Mouse (Mus musculus) embryonic stem cell, embryonic (primary cell): Measurements from ENCODE around the gene Mindy4.

ENCODE experiments used
- CTCF ChIA-PET, 4 experiments: fragments of 300-600 bp in 2 of 4; fragments of 350-600 bp in 2 of 4; sonication (Branson Sonifier 250); formaldehyde crosslinking; loops; one replicate each; lab custom pipeline; 2022; ENCODE audit warnings: inconsistent platforms in 2 of 4; lab: Charles Lee
- POLR2A ChIA-PET, 4 experiments: fragments of 300-600 bp in 2 of 4; fragments of 350-600 bp in 2 of 4; sonication (Branson Sonifier 250); formaldehyde crosslinking; loops; one replicate each; lab custom pipeline; 2022; ENCODE audit warnings: antibody characterized with exemption in 4 of 4, inconsistent platforms in 1 of 4; lab: Charles Lee

Mindy4 gene

GRCm38 (mm10) chr6:55275786-55276185 lies 72.6 kb downstream of the Mindy4 start:
- ChIA-PET CTCF (interaction anchor here in 1 of 4 experiments (0.6 kb wide), 1 partner anchor 154 kb away, joined by 4 read pairs; no protein-coding TSS in a partner anchor), POLR2A (interaction anchor here in 3 of 4 experiments (0.5 to 1.4 kb wide), 4 partner anchors 13 to 145 kb away, joined by 3 to 8 read pairs (median 6); no protein-coding TSS in a partner anchor)

- CTCF ChIA-PET, result interaction anchor here in 1 of 4 experiments (0.6 kb wide), 1 partner anchor 235 kb away, joined by 3 read pairs; no protein-coding TSS in a partner anchor
- POLR2A ChIA-PET, result interaction anchor here in 2 of 4 experiments (0.6 to 1.4 kb wide), 2 partner anchors 12 to 67 kb away, joined by 3 to 4 read pairs; no protein-coding TSS in a partner anchor
Measured at GRCm38 (mm10) chr6:55276692-55277282, 73.6 kb downstream of the Mindy4 start.

DNA sequence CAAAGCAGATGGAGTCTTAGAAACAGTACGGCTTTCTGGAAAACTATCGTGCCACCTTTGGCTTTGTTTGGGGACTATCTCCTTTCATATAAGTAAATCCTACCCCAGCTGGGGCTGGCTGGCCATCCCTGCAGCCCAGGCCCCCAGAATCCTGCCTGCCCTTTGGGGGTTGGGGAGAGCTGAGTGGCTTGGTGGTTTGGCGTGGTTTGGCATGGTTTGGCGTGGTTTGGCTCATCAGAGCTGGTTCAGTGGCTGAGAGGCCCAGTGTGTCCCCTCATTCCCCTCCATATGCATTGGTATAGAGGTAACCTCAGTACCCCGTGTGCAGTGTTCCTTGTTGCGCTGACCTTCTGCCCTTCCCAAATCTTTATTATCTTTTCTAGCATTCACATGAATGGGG lies 74.9 kb downstream of the Mindy4 start:
- POLR2A ChIA-PET, result interaction anchor here in 1 of 4 experiments (0.6 kb wide), 1 partner anchor 37 kb away, joined by 3 read pairs; no protein-coding TSS in a partner anchor
- CTCF ChIA-PET, result no interaction called here

- CTCF ChIA-PET, result no interaction called here
- POLR2A ChIA-PET, result no interaction called here
Measured at GRCm38 (mm10) chr6:55278520-55278919, 75.3 kb downstream of the Mindy4 start.

DNA sequence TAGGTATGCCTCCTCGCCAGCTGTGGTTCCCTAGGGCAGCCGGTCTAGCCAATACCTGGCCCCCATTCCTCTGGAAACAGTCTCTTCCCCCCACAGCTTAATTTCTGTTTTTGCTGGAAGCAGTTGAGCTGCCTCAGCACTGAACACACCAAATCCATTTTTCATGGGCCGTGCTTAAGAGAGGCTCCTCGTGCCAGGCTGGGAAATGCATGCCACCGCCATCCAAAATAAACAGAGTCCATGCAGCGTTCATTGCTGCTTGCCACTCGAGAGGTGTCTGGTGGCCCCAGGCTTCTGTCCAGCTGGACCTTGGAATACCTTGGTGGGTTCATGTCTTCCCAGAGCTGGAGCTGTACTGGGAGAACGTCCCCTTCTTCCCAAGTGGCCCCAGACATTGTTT lies 77.8 kb downstream of the Mindy4 start:
- CTCF ChIA-PET, result interaction anchor here in 1 of 4 experiments (1.5 kb wide), 1 partner anchor 8 kb away, joined by 3 read pairs; no protein-coding TSS in a partner anchor
- POLR2A ChIA-PET, result no interaction called here

GRCm38 (mm10) chr6:55281687-55282086 lies 78.5 kb downstream of the Mindy4 start:
- ChIA-PET POLR2A (interaction anchor here in 1 of 4 experiments (0.6 kb wide), 1 partner anchor 32 kb away, joined by 4 read pairs; no protein-coding TSS in a partner anchor), CTCF (interaction anchor here in 1 of 4 experiments (1.5 kb wide), 1 partner anchor 8 kb away, joined by 3 read pairs; no protein-coding TSS in a partner anchor)

- POLR2A ChIA-PET, result no interaction called here
- CTCF ChIA-PET, result no interaction called here
Measured at GRCm38 (mm10) chr6:55282348-55282747, 79.2 kb downstream of the Mindy4 start.

DNA sequence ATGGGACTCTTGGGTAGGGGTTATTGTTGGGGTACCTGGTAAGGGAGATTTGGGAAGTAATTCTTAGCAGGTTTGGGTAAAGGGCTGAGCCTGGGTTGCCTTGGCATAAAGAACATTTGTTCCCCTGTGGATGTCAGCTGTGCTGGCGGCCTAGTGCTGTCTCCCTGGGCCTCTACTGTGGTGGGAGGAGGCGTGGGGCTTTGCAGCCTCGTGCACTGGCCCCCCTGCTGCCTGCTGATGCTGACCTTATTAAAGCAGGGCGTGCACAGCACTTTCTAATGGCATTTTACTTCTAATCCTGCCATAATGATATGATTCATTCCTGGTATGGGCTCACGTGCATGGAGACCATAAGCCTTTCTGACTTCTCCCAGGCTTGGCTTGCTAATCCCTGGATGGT lies 82.0 kb downstream of the Mindy4 start:
- ChIA-PET CTCF (interaction anchor here in 1 of 4 experiments (1.1 kb wide), 1 partner anchor 220 kb away, joined by 4 read pairs; no protein-coding TSS in a partner anchor), POLR2A (no interaction called here)

GRCm38 (mm10) chr6:55288007-55288602 lies 84.9 kb downstream of the Mindy4 start:
- CTCF ChIA-PET, result interaction anchor here in 1 of 4 experiments (0.7 kb wide), 1 partner anchor 39 kb away, joined by 3 read pairs; no protein-coding TSS in a partner anchor
- POLR2A ChIA-PET, result no interaction called here

DNA sequence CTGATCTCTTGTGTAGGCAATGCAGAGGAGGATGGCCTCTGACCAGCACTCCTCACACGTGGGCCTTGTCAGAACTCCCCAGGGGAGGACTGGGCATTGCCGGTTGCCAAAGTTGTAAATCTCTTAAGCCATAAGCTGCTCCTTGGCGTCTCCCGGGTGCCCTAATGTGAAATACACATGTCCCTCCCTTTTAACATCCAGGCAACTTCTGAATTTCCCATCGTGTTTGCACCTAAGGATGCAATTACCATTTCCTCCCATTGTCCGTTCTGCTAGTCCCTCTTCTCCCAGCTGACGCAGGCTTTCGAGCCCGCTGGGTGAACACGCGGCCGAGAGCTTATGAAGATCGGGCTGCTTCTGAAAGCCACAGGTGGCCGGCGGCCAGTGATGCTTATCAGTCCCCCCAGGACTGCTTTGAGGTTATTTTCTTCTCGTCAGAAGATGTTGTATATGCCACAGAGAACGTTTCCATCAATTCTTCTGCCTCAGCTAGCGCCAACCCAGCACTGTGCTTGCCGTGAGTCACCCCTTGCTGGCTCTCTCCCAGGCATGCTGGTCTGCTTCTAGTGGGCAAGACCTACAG lies 91.5 kb downstream of the Mindy4 start:
- ChIA-PET CTCF (no interaction called here), POLR2A (interaction anchor here in 1 of 4 experiments (0.6 kb wide), 1 partner anchor 207 kb away, joined by 3 read pairs; no protein-coding TSS in a partner anchor)

- POLR2A ChIA-PET, result no interaction called here
- CTCF ChIA-PET, result no interaction called here
Measured at GRCm38 (mm10) chr6:55295325-55295724, 92.1 kb downstream of the Mindy4 start.

- CTCF ChIA-PET, result interaction anchor here in 1 of 4 experiments (1.1 kb wide), 1 partner anchor 105 kb away, joined by 4 read pairs; no protein-coding TSS in a partner anchor
- POLR2A ChIA-PET, result no interaction called here
Measured at GRCm38 (mm10) chr6:55299482-55299881, 96.3 kb downstream of the Mindy4 start.

GRCm38 (mm10) chr6:55299917-55300316 lies 96.7 kb downstream of the Mindy4 start:
- ChIA-PET POLR2A (no interaction called here), CTCF (no interaction called here)

DNA sequence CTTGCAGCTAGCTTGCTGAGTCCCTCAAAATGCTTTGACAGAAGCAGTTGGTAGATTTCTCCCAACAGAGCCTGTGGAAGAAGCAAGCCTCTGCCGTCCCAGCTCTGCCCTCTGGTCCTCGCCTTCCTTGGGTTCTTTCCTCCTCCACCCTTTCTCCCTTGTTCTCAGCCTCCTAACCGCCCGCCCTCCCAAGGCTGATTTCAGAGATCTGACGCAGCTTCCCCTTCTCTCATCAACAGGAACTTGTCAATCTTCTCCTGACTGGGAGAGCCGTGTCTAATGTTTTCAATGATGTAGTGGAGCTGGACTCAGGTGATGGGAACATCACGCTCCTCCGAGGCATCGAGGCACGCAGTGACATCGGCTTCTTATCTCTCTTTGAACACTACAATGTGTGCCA lies 97.5 kb downstream of the Mindy4 start:
- ChIA-PET CTCF (interaction anchor here in 3 of 4 experiments (0.5 to 1.1 kb wide), 3 partner anchors 10 to 58 kb away, joined by 3 to 7 read pairs (median 4); no protein-coding TSS in a partner anchor), POLR2A (no interaction called here)

- POLR2A ChIA-PET, result no interaction called here
- CTCF ChIA-PET, result no interaction called here
Measured at GRCm38 (mm10) chr6:55310179-55310578, 107.0 kb downstream of the Mindy4 start.

GRCm38 (mm10) chr6:55311962-55312361 lies 108.8 kb downstream of the Mindy4 start:
- CTCF ChIA-PET, result no interaction called here
- POLR2A ChIA-PET, result no interaction called here

GRCm38 (mm10) chr6:55313893-55314292 lies 110.7 kb downstream of the Mindy4 start:
- CTCF ChIA-PET, result no interaction called here
- POLR2A ChIA-PET, result no interaction called here

- POLR2A ChIA-PET, result no interaction called here
- CTCF ChIA-PET, result interaction anchor here in 1 of 4 experiments (0.5 kb wide), 1 partner anchor 1120 kb away, joined by 7 read pairs; no protein-coding TSS in a partner anchor
Measured at GRCm38 (mm10) chr6:55314628-55315027, 111.4 kb downstream of the Mindy4 start.

- CTCF ChIA-PET, result no interaction called here
- POLR2A ChIA-PET, result no interaction called here
Measured at GRCm38 (mm10) chr6:55318597-55318996, 115.4 kb downstream of the Mindy4 start.
